Mouse (Mus musculus) B cell, adult 2 months (primary cell): ENCODE measurements around the gene Iqgap2.

Source experiments
- DNase-seq, 2 experiments: peaks; one replicate each; pipeline ENCODE4 v3.0.0; 2022

The Iqgap2 gene

DNA sequence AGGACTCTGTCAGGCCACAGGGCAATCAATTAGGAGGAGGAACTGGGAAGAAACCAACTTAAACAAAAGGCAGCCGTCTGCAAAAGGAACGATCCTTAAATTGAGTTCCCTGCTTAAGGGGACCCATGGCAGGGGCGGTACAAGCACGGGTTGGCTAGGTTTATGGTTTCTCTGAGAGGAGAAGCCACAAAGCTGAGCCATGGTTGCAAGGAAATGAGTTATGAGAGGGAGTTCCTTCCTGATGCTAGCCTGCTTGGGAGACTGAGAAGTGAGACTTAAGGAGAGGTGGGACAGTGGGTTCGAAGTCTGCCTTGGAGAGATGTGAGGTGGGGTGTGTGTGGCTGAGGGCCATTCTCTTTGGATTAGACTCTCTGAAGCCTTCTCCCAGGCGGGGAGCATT is 193.8 kb downstream of the Iqgap2 start:
- DNase-seq, result no peak

DNA sequence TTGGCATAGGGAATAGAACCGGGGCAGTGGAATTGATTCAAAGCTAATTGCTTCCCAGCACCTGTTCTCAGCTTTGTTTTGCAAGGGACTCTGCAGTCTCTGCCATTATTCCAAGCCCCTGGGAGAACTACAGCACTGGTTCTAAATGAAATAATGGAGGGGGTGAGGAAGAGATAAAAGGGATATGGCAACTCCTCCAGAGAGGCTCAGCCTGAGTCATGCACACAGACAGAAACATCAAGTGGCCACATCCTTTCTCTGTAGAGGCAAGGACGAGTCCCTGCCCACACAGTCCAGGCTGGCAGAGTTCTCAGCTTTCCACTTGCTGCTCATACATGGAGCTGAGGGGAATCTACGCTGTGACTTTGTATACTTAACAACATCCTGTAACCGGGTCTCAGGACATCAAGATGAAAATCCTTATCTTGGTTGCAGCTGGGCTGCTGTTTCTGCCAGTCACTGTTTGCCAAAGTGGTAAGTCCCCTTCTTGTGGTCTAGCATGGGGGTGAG is 195.0 kb downstream of the Iqgap2 start, which contains the start of gene F2rl2:
F2rl2 (plus strand) TSS at position 200 of the 510 bp plus-strand sequence.
- DNase-seq, result no peak

DNA sequence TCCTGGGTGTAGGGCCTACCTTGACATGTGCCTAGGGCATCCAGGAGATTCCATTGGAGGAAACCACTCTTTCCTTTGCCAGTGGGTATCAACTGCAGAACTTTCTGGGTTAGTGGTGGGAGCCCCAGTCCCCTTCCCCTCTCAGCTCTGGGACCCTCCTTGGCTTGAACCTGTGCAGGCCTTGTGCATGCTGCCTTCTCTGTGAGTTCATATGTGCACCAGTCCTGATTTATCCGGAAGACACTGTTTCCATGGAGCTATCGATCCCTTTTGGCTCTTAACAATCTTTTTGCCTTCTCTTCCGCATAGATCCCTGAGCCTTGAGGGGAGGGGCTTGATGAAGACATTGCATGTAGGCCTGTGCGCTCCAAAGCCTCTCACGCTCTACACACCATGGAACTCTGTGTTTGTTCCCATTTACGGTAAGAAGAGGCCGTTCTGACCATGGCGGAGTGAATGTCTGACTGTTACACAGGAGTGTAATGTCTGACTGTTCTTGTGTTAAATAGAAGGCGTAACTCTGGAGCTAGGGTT is 195.5 kb downstream of the Iqgap2 start:
- no peak for DNase-seq

DNA sequence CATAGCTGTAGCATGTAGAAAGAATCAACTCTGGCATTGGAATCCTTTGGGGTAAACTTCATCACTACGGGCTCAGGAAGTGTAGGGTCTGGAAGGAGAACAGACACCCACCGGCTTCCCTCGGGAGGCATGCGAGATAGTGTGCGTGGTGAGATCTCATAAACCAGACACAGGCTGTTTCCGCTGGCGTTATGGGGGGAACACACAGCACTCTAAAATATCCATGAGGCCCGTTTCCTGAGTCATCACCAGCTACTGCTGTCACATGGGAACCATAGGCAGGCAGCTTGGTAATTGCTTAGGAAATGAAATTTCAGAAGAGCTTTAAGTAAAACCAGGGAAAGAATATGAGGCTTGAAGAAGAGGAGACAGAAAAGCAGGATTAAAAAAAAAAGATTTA is 199.5 kb downstream of the Iqgap2 start:
- DNase-seq, result no peak

DNA sequence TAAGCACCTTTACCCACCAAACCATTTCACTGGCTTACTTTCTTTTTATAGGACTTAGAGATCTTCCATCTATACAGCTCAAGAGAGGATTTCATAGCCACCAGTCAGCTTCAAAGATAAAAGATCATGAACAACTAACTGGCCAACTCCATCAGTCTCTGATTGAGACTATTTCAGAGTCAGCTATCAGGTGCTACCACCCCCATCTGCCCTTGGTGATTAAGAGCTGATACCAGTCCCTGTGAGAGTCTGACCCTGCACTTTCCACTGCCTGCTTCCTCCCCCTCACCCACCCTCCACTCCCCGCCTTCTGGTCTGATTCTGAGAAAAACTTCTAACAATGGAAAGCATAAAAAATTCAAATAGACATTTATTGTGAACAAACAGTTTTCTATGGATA is 203.1 kb downstream of the Iqgap2 start:
- DNase-seq, result no peak

- DNase-seq, result peak; percentile 64 to 73
Observed at GRCm38 (mm10) chr13:95685736-95686135, 206.0 kb downstream of the Iqgap2 start.

DNA sequence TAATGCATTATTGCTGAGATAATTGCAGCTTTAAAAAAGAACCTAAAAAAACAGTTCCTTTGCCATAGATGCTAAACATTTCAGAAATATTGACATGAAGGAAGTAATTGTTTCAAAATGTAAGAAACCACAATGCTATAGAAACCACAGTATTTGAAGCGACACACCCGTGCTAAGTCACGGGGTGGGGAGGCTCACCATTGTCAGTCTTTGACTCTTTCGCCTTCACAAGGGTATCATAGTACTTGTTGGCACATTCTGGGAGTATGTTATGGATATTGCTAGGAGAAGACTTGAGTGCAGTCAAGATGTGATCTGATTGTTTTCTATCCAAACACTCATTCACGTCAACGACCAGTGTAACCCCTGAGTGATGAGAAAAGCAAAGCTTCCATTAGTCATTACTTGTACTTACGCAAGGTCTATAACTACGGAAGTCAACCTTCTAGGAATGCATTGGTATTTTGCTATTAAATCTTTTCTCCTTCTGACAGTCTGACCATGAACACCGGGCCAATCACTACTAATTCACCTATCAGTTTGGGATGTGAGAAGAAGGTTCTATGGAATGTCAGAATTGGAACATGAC is 207.0 kb downstream of the Iqgap2 start:
- peak; percentile 29 to 42 for DNase-seq

DNA sequence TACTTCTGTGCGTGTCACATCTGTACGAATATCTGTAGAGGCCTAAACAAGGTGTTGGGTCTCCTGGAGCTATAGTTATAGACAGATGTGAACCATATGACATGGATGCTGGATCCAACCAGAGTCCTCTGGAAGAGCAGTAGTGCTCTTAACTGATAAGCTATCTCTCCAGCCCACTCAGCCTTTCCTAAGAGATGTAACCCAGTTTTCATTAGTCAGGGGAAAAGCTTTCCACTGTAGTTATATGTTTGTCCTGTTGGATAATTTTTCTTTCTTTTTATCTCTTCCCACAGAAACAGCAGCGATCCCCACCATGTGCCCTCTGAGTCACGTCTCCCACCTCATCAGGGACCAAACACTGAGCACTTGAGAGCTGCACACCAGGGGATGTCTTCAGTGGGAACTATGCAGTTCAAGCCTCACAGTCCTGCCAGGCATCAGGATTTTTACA is 212.2 kb downstream of the Iqgap2 start:
- no peak for DNase-seq

DNA sequence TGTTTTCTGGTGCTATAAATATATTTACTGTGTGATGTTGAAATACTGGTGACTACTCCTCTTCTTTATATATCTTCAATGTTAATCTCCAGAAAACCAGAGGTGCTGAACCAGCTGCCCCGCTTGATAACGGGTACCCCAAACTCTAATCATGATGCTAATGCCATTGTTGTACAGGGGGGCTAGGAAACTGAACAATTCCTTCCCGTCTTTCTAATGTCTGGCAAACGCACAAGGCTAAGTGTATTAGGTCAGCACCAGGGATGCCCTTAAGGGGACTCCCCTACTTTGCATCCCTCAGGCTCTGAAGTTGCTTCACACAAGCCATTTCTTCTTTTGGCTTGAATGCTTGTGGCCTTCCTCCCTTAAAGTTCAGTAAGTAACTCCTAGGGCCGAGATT is 212.6 kb downstream of the Iqgap2 start:
- peak; percentile 24 to 33 for DNase-seq

DNA sequence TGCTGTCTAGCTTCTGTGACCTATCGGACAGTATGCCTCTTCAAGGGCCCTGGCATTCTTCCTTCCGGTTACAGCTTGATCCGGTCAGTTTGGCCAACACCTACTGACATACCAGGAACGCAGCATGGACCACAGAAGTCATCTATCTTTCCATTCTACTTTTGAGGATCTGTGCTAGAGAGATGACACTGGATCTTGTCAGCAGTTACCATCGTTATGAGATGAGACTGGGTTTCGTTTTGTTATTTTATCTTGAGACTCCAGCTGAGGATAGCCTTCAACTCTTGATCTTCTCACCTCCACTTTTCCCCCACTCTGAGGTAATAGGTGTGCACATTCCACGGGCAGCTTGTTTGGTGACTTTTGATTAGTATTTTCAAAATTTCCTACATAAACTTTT is 219.3 kb downstream of the Iqgap2 start:
- no peak for DNase-seq

GRCm38 (mm10) chr13:95671108-95671897 is 220.4 kb downstream of the Iqgap2 start:
- no peak for DNase-seq

DNA sequence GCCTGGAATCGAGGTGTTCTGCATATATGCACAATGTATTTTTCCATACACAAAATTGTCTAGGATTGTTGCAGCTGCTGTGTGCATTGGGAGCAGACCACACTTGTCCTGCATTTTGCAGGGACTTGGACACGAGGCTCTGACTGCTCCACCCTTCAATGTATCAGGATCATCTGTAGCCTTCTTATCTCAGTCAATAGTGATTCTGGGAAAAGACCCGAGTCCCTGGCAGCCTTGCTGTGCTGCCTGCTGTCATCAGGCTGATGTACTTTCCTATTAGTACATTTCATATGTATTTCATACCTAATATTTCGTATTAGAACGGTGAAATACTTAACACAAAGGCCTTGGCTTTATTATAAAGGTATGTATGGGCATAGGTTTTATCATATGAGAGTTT is 221.2 kb downstream of the Iqgap2 start:
- no peak for DNase-seq

- DNase-seq, result no peak
Observed at GRCm38 (mm10) chr13:95667260-95667659, 224.5 kb downstream of the Iqgap2 start.

- DNase-seq, result no peak
Observed at GRCm38 (mm10) chr13:95665644-95666356, 225.9 kb downstream of the Iqgap2 start.

- no peak for DNase-seq
Observed at GRCm38 (mm10) chr13:95663834-95664233, 227.9 kb downstream of the Iqgap2 start.

DNA sequence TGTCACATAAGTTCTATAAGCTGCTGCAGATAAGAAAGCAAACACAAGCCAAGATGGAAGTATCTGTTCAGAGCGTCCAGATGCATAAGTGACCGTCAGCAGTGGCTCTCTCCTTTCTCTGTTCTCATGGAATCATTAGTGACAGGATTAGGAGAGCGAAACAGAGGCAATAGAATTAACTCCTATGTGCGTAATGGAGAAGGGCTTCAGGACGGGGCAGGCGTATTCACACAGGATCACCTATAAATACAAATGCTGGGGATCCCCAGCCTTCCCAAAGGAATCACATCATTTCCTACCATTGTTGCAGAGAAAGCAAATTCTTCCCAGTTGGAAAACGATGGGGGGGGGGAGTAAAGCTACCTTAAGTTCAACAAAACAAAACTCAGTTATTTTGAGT is 232.3 kb downstream of the Iqgap2 start:
- DNase-seq, result no peak

DNA sequence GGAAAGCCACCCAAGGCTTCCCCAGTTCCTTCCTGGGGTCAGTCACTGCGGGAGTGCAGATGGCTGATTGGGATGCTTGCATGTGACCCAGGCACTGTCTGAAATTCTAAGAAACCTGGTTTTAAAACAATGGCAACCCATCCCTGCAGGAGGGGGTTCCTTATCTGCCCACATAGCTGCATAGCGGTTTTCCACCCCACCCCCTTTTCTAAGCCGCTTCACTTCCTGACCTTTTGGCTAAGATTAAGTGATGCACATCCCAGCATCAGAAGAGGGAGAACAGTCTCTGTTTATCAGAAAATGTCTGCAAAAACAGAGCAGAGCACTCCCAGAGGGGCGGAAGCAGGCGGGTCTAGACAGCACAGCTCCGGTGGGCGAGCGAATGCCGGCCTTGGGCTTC is 234.6 kb downstream of the Iqgap2 start:
- DNase-seq, result no peak

- no peak for DNase-seq
Observed at GRCm38 (mm10) chr13:95655284-95655683, 236.4 kb downstream of the Iqgap2 start.

DNA sequence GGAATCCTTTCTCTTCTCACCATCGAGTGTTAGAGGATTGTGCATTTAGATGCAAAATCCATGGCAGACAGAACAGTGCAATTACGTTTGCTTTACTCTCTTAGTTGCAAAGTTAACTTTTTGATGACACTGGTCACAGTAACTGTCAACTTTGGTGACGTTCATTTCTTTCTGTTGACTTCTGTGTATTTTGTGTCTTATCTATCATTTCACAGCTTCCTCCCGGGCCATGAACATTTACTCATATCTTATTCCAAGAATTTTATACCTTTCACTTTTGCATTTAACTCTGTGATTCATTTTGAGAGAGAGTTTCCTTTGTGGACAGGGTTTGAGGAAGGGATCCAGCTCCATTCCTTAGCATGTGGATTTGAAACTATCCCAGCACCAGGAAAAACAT is 238.0 kb downstream of the Iqgap2 start:
- DNase-seq, result no peak

DNA sequence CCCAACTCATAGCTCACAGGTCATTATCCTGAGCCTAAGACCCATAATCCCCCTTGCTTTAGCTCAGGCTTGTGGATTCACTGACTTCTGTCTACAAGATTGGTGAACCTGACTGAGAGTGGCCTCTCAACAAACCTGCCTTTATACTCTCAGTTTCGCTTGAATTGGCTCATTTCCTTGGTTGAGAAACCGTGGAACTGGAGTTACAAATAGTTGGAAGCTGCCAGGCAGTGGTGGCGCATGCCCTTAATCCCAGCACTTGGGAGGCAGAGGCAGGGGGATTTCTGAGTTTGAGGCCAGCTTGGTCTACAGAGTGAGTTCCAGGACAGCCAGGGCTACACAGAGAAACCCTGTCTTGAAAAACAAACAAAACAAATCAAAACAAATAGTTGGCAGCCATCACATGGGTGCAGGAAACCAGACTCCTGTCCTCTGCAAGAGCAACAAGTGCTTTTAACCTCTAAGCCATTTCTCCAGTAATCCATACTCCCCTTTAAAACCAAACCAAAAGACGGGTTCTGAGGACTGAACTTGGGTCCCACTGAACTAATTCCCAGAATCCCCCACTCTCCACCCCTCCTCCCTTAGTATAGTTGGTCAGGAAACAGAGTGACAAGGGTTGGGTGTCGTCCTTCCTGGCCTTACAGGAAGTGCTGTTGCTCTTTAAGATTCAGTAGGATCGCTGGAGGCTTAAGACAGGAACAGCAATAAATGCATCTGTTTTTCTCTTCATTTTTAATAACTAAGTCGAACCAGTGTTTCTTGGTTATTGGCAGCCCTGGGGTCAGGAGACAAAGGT is 239.7 kb downstream of the Iqgap2 start:
- DNase-seq, result no peak

DNA sequence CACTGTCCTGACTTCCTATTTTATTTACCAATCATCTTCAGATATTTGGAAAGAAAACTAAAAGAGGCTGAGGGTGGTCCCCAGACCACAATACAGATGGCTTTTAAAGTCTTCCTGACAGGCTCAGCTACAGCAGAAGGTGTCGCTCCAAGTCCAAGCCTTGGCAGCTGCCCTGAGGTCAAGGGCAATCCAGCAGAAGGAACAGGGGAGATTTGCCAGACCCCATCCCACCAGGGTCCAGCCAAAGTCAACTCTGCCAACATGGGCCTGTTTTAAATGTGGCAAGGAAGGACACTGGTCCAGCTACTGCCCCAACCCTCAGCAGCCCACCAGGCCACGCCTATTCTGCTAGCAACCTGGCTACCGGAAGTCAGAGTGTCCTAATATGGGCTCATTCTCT is 241.8 kb downstream of the Iqgap2 start:
- DNase-seq, result no peak

- DNase-seq, result no peak
Observed at GRCm38 (mm10) chr13:95647248-95647647, 244.5 kb downstream of the Iqgap2 start.
